ENCODE assay signal across 1 mouse cellular context in genomic region chr4:155892017-155892416, GRCm38 (mm10).
TF ChIP-seq lines count a peak whose summit lies in the region.

No protein-coding gene starts in this region.

TF ChIP-seq in CH12.LX, 34 proteins besides CTCF, POLR2A, EP300 and RAD21 (continued from another document):
- peak; percentile 40 for TF ChIP-seq NRF1 (IDR thresholded peaks at IDR 0.05; ENCODE audit: low read depth, low read length)
- TF ChIP-seq SIN3A (IDR thresholded peaks at IDR 0.05; ENCODE audit: low read length), result peak; percentile 19; the same call in 1 of the 2 replicates
- no peak; the same call in 1 of the 2 replicates for TF ChIP-seq ELF1 (IDR thresholded peaks at IDR 0.05; ENCODE audit: low read depth, low read length)
- TF ChIP-seq UBTF (IDR thresholded peaks at IDR 0.05; ENCODE audit: low read depth, low read length), result peak; percentile 95
